31 mouse cellular contexts compared by ENCODE assay signal in the genomic region with DNA sequence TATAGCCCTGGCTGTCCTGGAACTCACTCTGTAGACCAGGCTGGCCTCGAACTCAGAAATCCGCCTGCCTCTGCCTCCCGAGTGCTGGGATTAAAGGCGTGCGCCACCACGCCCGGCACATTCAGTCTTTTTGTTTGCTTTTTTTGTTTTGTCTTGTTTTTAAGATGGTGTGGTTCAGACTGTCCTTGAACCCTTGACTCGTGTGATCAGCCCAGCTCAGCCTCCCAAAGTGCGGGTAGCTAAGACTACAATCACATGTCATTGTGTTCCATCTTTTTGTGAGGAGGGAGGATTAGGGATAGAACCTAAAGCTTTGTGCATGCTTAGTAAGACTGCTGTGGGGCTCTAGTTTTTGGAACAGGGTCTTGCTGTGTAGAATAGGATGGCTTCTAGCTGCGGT. TPM values are rescaled to one million over a fixed set of nuclear protein-coding genes. Genes with fewer than 3 reads are reported as not detected.
"Had no signal": no experiment of that assay in that cellular context is flagged by ENCODE, and none has a peak within 500 bp of the region (broad histone marks: within the 10 kb centered on the region; RNA-seq: fewer than 3 reads in every experiment).

No protein-coding gene starts in this region.

- DNase-seq: gastrocnemius, adult 2 months; gastrocnemius, postnatal 10 days; gastrocnemius, postnatal 25 days; heart, adult 18-20 months; heart, postnatal 10 days; heart, postnatal 4 days; kidney, adult 11 months; kidney, adult 2 months; kidney, adult 9 months; kidney, postnatal 10 days; kidney, postnatal 25 days; kidney, postnatal 4 days; liver; liver, embryonic 13.5 days had no signal

- H3K4me2 ChIP-seq: heart, embryonic 12.5 days; hindbrain, embryonic 13.5 days; hindbrain, embryonic 15.5 days; limb, embryonic 12.5 days had no signal

- H3K9me3 ChIP-seq: heart, embryonic 10.5 days; heart, embryonic 12.5 days; hindbrain, embryonic 13.5 days; hindbrain, embryonic 15.5 days; limb, embryonic 10.5 days; limb, embryonic 12.5 days; liver, embryonic 13.5 days had no signal

- H3K27me3 ChIP-seq: heart, embryonic 12.5 days; hindbrain, embryonic 13.5 days; hindbrain, embryonic 15.5 days; limb, embryonic 12.5 days; liver, embryonic 13.5 days had no signal

- H3K27ac ChIP-seq: gastrocnemius, adult 2 months; heart, embryonic 10.5 days; hindbrain, embryonic 13.5 days; hindbrain, embryonic 15.5 days; hindbrain, postnatal 0 days; layer of hippocampus, adult 2 months; left cerebral cortex, adult 2 months; limb, embryonic 10.5 days; limb, embryonic 12.5 days; liver, embryonic 13.5 days had no signal

- H3K9ac ChIP-seq: heart, embryonic 12.5 days; hindbrain, embryonic 13.5 days; hindbrain, embryonic 15.5 days; limb, embryonic 12.5 days had no signal

- ATAC-seq: hindbrain, postnatal 0 days; intestine, embryonic 16.5 days had no signal

- H3K4me3 ChIP-seq: gastrocnemius, adult 2 months; heart, embryonic 10.5 days; heart, embryonic 12.5 days; hindbrain, embryonic 13.5 days; hindbrain, embryonic 15.5 days; layer of hippocampus, adult 2 months; left cerebral cortex, adult 2 months; limb, embryonic 10.5 days; limb, embryonic 12.5 days had no signal

RNA-seq across cellular contexts. Expression of a gene that starts 17.7 kb away (rescaled TPM):
- total RNA-seq: gastrocnemius, adult 2 months; gastrocnemius, postnatal 10 days; gastrocnemius, postnatal 25 days; gastrocnemius, postnatal 4 days; heart, adult 18-20 months; heart, adult 8-10 months; heart, postnatal 10 days; heart, postnatal 25 days; heart, postnatal 4 days; hindbrain, postnatal 0 days; layer of hippocampus, adult 2 months; layer of hippocampus, postnatal 10 days; layer of hippocampus, postnatal 25 days; left cerebral cortex, adult 2 months; left cerebral cortex, postnatal 14 days; left cerebral cortex, postnatal 36 days had no signal
